Mouse (Mus musculus): ENCODE data around the gene Parvb. TPM values are rescaled to one million over a fixed set of nuclear protein-coding genes. Genes with fewer than 3 reads are reported as not detected.
A peak's percentile ranks its signal among the peaks of the same experiment; 100 is the strongest.

Gene Parvb
- polyA plus RNA-seq, 1 experiment: 54.5 TPM

DNA sequence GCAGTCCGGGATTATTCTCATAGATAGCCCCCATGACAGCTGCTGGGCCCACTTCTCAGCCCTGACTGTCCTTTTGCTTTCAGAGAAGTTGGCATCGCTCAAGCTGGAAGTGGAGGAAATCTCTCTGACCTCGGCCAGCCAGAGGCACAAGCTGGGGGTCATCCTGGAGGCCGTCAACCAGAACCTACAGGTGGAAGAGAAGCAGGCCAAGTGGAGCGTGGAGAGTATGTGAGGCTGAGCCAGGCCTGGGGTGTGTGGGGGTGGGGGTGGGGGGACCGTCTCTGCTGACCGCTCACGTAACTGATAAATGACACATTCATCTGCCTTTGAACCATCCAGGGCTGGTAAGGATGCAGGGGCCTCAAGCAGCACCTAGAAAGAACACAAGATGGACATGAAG, 98.1 kb downstream of the Parvb start:
- TF ChIP-seq EP300 (IDR thresholded peaks at IDR 0.05; ENCODE audit: insufficient read depth, low read depth, low read length) (no peak), CTCF (IDR thresholded peaks at IDR 0.05; ENCODE audit: low read depth, low read length) (no peak), POLR2A (IDR thresholded peaks at IDR 0.05; ENCODE audit: insufficient read depth, low read length) (no peak)
- Histone ChIP-seq H3K27me3 (ENCODE audit: control insufficient read depth, insufficient read depth, low read length, poor library complexity, severe bottlenecking) (no peaks in the 10 kb centered on the region), H3K4me1 (ENCODE audit: control insufficient read depth, insufficient read depth, low read length) (peaks cover 6% of the 10 kb centered on the region), H3K9ac (ENCODE audit: low read depth, poor library complexity, severe bottlenecking) (no peak overlapping the region), H3K36me3 (ENCODE audit: control insufficient read depth, insufficient read depth, low read length, poor library complexity, severe bottlenecking) (no peaks in the 10 kb centered on the region), H3K9me3 (replicated peaks; ENCODE audit: control insufficient read depth, insufficient read depth, low read length, poor library complexity, severe bottlenecking) (no peaks in the 10 kb centered on the region), H3K27ac (ENCODE audit: insufficient read depth, low read length) (no peak overlapping the region), H3K4me3 (ENCODE audit: low read depth, low read length) (no peak overlapping the region)

DNA sequence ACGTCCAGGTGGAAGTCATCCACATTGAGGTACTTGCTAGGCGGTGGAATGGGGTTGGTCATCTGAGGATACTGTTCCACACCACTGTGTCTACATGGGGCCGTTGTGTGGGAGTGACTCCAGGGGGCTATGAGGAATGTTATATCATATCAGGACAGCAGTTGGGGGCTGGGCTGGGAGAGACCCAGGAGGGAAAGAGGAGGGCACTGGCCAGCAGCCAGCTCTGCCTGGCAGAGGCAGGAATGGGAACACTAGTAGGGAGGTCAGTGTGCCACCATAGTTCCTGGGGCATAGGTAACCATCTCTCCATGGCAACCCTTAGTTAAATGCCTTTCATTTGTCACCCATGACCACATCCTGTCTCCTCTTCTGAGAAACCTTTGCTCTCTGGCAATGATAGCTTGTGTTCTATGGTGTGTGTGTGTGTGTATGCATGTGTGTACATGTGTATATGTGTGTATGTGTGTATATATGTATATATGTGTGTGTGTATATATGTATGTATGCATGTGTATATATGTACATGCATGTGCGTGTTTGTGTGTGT, 99.3 kb downstream of the Parvb start:
- no peak for TF ChIP-seq POLR2A (IDR thresholded peaks at IDR 0.05; ENCODE audit: insufficient read depth, low read length)
- TF ChIP-seq CTCF (IDR thresholded peaks at IDR 0.05; ENCODE audit: low read depth, low read length): no peak
- no peak for TF ChIP-seq EP300 (IDR thresholded peaks at IDR 0.05; ENCODE audit: insufficient read depth, low read depth, low read length)
- Histone ChIP-seq H3K27ac (ENCODE audit: insufficient read depth, low read length) (no peak overlapping the region), H3K36me3 (ENCODE audit: control insufficient read depth, insufficient read depth, low read length, poor library complexity, severe bottlenecking) (no peaks in the 10 kb centered on the region), H3K9me3 (replicated peaks; ENCODE audit: control insufficient read depth, insufficient read depth, low read length, poor library complexity, severe bottlenecking) (no peaks in the 10 kb centered on the region), H3K27me3 (ENCODE audit: control insufficient read depth, insufficient read depth, low read length, poor library complexity, severe bottlenecking) (no peaks in the 10 kb centered on the region), H3K4me3 (ENCODE audit: low read depth, low read length) (no peak overlapping the region), H3K9ac (ENCODE audit: low read depth, poor library complexity, severe bottlenecking) (no peak overlapping the region), H3K4me1 (ENCODE audit: control insufficient read depth, insufficient read depth, low read length) (peaks cover under 1% of the 10 kb centered on the region)

DNA sequence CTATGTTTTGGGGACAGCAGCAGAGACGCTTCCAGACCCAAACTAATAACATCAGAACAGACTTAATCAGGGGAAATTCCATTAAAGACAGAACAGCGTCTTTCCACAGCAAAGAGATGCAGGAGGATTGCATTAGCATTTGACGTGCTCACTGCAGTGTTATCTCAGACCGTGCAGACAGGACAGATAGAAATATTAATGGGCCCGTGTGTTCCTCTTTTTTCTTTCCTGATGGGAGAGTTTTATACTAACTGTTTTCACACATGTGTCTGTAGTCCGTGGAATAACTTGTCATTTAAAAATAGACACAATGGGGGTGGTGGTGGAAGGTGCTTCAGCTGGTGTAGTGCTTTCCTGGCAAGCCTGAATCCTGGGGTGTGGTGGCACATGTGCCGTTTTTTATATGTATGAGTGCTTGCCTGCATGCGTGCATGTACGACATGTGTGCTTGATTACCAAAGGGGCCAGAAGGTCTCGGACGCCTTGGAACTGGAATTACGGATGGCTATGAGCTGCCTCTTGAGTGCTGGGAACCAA, 104.5 kb downstream of the Parvb start:
- Histone ChIP-seq H3K27me3 (ENCODE audit: control insufficient read depth, insufficient read depth, low read length, poor library complexity, severe bottlenecking) (no peaks in the 10 kb centered on the region), H3K9ac (ENCODE audit: low read depth, poor library complexity, severe bottlenecking) (no peak overlapping the region), H3K36me3 (ENCODE audit: control insufficient read depth, insufficient read depth, low read length, poor library complexity, severe bottlenecking) (no peaks in the 10 kb centered on the region), H3K4me1 (ENCODE audit: control insufficient read depth, insufficient read depth, low read length) (no peaks in the 10 kb centered on the region), H3K27ac (ENCODE audit: insufficient read depth, low read length) (no peak overlapping the region), H3K9me3 (replicated peaks; ENCODE audit: control insufficient read depth, insufficient read depth, low read length, poor library complexity, severe bottlenecking) (no peaks in the 10 kb centered on the region), H3K4me3 (ENCODE audit: low read depth, low read length) (no peak overlapping the region)
- TF ChIP-seq EP300 (IDR thresholded peaks at IDR 0.05; ENCODE audit: insufficient read depth, low read depth, low read length): no peak
- TF ChIP-seq POLR2A (IDR thresholded peaks at IDR 0.05; ENCODE audit: insufficient read depth, low read length): no peak
- no peak for TF ChIP-seq CTCF (IDR thresholded peaks at IDR 0.05; ENCODE audit: low read depth, low read length)

DNA sequence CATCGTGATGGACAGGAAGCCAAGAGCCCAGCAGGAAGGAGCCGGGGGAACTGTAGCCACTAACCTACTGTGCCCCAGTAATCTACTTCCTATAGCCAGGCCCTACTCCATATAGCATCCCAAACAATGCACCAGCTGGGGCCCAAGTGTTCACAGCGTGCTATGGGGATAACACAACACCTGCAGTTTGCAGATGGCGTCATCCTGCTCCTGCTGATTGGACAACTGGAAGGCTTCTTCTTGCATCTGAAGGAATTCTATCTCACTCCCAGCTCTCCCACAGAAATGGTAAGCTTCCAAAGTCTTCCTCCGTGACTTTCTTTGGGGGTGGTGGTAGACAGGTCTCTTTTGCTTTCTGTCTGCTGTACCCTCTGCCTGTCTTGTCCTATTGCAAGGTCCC, 105.8 kb downstream of the Parvb start:
- no peak overlapping the region for H3K4me3 ChIP-seq (ENCODE audit: low read depth, low read length)
- no peak overlapping the region for H3K27ac ChIP-seq (ENCODE audit: insufficient read depth, low read length)
- no peaks in the 10 kb centered on the region for H3K4me1 ChIP-seq (ENCODE audit: control insufficient read depth, insufficient read depth, low read length)
- no peaks in the 10 kb centered on the region for H3K9me3 ChIP-seq (replicated peaks; ENCODE audit: control insufficient read depth, insufficient read depth, low read length, poor library complexity, severe bottlenecking)
- H3K9ac ChIP-seq (ENCODE audit: low read depth, poor library complexity, severe bottlenecking): no peak overlapping the region
- TF ChIP-seq EP300 (IDR thresholded peaks at IDR 0.05; ENCODE audit: insufficient read depth, low read depth, low read length) (no peak), CTCF (IDR thresholded peaks at IDR 0.05; ENCODE audit: low read depth, low read length) (no peak), POLR2A (IDR thresholded peaks at IDR 0.05; ENCODE audit: insufficient read depth, low read length) (no peak)
- H3K36me3 ChIP-seq (ENCODE audit: control insufficient read depth, insufficient read depth, low read length, poor library complexity, severe bottlenecking): no peaks in the 10 kb centered on the region
- H3K27me3 ChIP-seq (ENCODE audit: control insufficient read depth, insufficient read depth, low read length, poor library complexity, severe bottlenecking): no peaks in the 10 kb centered on the region

DNA sequence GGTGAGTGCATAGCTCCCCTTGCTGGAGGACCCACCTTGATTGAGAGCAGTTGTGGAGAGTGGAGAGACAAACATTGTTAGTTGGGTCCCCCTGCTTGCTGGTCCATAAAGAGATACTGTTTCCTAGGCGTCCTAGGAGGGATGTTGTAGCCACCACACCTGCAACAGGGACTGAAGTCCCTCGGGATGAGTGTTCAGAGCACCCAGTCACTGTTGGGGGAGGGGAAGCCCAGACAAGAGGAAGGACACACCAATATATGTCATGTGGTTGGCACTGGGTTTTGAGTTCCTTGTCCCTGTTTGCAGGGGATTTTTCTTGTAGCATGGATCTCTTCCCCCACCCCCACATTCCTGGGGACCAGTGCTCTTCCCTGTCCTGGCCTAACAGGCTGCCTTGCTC, 109.1 kb downstream of the Parvb start:
- no peak for TF ChIP-seq EP300 (IDR thresholded peaks at IDR 0.05; ENCODE audit: insufficient read depth, low read depth, low read length)
- TF ChIP-seq POLR2A (IDR thresholded peaks at IDR 0.05; ENCODE audit: insufficient read depth, low read length): no peak
- no peak for TF ChIP-seq CTCF (IDR thresholded peaks at IDR 0.05; ENCODE audit: low read depth, low read length)
- H3K36me3 ChIP-seq (ENCODE audit: control insufficient read depth, insufficient read depth, low read length, poor library complexity, severe bottlenecking): no peaks in the 10 kb centered on the region
- no peaks in the 10 kb centered on the region for H3K9me3 ChIP-seq (replicated peaks; ENCODE audit: control insufficient read depth, insufficient read depth, low read length, poor library complexity, severe bottlenecking)
- no peaks in the 10 kb centered on the region for H3K4me1 ChIP-seq (ENCODE audit: control insufficient read depth, insufficient read depth, low read length)
- no peak overlapping the region for H3K27ac ChIP-seq (ENCODE audit: insufficient read depth, low read length)
- H3K4me3 ChIP-seq (ENCODE audit: low read depth, low read length): no peak overlapping the region
- H3K27me3 ChIP-seq (ENCODE audit: control insufficient read depth, insufficient read depth, low read length, poor library complexity, severe bottlenecking): no peaks in the 10 kb centered on the region
- H3K9ac ChIP-seq (ENCODE audit: low read depth, poor library complexity, severe bottlenecking): no peak overlapping the region

DNA sequence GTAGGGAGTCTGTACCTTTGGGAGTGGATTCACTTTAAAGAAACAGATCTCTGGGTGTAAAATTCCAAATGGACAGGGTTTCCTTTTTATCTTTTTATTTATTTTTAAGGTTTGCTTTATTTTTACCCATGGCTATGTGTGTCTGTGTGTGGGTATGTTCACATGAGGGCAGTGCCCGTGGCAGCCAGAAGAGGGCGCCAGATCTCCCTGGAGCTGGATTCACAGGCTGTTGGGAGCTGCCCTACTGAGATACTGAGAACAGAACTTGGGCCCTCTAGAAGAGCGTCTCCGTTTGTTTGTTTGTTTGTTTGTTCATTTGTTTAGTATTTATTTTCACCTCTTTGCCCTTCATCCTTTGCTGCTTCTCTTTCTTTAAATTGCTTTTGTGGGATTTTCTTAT, 116.9 kb downstream of the Parvb start:
- no peak overlapping the region for H3K9ac ChIP-seq (ENCODE audit: low read depth, poor library complexity, severe bottlenecking)
- no peaks in the 10 kb centered on the region for H3K36me3 ChIP-seq (ENCODE audit: control insufficient read depth, insufficient read depth, low read length, poor library complexity, severe bottlenecking)
- H3K27ac ChIP-seq (ENCODE audit: insufficient read depth, low read length): no peak overlapping the region
- H3K4me3 ChIP-seq (ENCODE audit: low read depth, low read length): no peak overlapping the region
- H3K9me3 ChIP-seq (replicated peaks; ENCODE audit: control insufficient read depth, insufficient read depth, low read length, poor library complexity, severe bottlenecking): peaks cover 7% of the 10 kb centered on the region
- H3K27me3 ChIP-seq (ENCODE audit: control insufficient read depth, insufficient read depth, low read length, poor library complexity, severe bottlenecking): no peaks in the 10 kb centered on the region
- H3K4me1 ChIP-seq (ENCODE audit: control insufficient read depth, insufficient read depth, low read length): no peaks in the 10 kb centered on the region
- TF ChIP-seq EP300 (IDR thresholded peaks at IDR 0.05; ENCODE audit: insufficient read depth, low read depth, low read length): no peak
- peak; percentile 60 for TF ChIP-seq CTCF (IDR thresholded peaks at IDR 0.05; ENCODE audit: low read depth, low read length)
